Mouse (Mus musculus) heart, adult 2 months (tissue): ENCODE data around the gene Fhad1.

Source experiments
- CTCF ChIP-seq: fragments of 200-600 bp; IDR thresholded peaks from 2 replicates; pipeline ENCODE4 v1.8.1; 2022; ENCODE audit warnings: antibody characterized with exemption, mild to moderate bottlenecking, moderate library complexity
- POLR2A ChIP-seq: fragments of 200-500 bp; IDR thresholded peaks from 2 replicates; pipeline ENCODE4 v1.6.1; 2011; ENCODE audit warnings: mild to moderate bottlenecking, low read depth, low read length, control low read depth; ENCODE audit not compliant: insufficient read depth

- TF ChIP-seq CTCF (no peak), POLR2A (no peak)
These were observed 54.8 kb downstream of the Fhad1 start for GRCm38 (mm10) chr4:141960037-141960436.
